Mouse (Mus musculus) kidney, adult 10 weeks (tissue): ENCODE measurements around the gene Gm10750. TPM values are rescaled to one million over a fixed set of nuclear protein-coding genes. Genes with fewer than 3 reads are reported as not detected.

Source experiments
- polyA plus RNA-seq: library from polyadenylated mRNA; stranded (reverse); fragments of 350-450 nt; fragmentation: Illumina TruSeq; extraction: RNeasy Lipid Tissue Mini Kit (QIAGEN cat#74804); gene quantifications from one replicate; pipeline ENCODE4 v1.2.3, GENCODE M21; 2014; ENCODE audit warnings: low read depth, low replicate concordance

Gm10750 gene
- not detected for polyA plus RNA-seq

DNA sequence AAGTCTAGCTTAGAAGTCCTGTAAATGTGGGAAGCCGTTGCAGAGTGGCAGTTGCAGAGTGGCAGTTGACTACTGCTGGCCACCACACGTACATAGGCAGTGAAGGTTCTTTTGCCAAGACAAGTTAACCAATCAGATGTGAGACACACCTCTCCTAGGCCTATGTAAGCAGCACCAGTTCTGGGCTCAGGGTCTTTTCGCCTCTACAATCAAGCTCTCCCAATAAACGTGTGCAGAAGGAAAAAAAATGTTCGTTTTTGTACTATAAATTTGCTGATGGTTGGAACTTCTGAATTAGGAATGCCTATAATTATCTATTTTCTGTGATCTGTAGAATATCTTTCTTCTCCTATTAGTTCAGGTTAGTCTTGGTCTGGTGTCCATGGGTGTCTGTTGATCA is at the start of gene Gm10750:
Gm10750 (minus strand) TSS at position 101 of the 400 bp plus-strand sequence.

DNA sequence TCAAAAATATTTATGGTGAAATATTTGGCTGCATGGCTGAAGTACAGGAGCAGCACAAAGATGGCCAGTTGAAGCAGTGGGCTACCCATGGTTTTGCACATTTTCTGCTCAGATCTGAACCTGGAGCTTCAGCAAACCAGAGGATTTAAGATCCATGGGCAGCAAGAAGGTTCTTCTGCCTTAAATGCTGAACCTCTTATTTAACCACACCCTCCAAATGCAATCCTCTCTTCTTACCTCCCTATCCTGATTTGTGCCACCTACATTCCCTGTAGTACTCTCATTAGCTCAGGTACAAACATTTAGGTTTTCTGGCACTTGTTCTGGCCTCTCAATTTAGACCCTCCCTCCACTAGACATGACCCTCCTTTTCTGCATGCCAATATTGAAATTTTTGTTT is 13.9 kb downstream of the Gm10750 start, which contains the start of gene Gm1330:
Gm1330 (minus strand) TSS at position 101 of the 400 bp plus-strand sequence.

Other genes starting within 250 kb of the Gm10750 start
- not detected for gene Cst11, start 245.7 kb downstream of the Gm10750 start, polyA plus RNA-seq
- gene 8030411F24Rik, start 235.2 kb downstream of the Gm10750 start, polyA plus RNA-seq: not detected
- gene Cst12, start 227.9 kb downstream of the Gm10750 start, polyA plus RNA-seq: not detected
- gene Cst8, start 218.5 kb downstream of the Gm10750 start, polyA plus RNA-seq: 3.7 TPM
- not detected for gene Cst13, start 197.2 kb downstream of the Gm10750 start, polyA plus RNA-seq
- gene Cst9, start 182.1 kb downstream of the Gm10750 start, polyA plus RNA-seq: not detected
- not detected for gene 9230104L09Rik, start 152.2 kb downstream of the Gm10750 start, polyA plus RNA-seq
- gene Cst3, start 141.5 kb downstream of the Gm10750 start, polyA plus RNA-seq: 32.9 TPM
- not detected for gene Gm1330, start 14.0 kb downstream of the Gm10750 start, polyA plus RNA-seq